Mouse (Mus musculus): ENCODE measurements at regions not wholly inside any gene's neighbourhood (a gene's known extent, or its start where the extent isn't known, plus 50 kb on each side); places are given as distances from the start of the nearest gene placed in this dataset.

DNA sequence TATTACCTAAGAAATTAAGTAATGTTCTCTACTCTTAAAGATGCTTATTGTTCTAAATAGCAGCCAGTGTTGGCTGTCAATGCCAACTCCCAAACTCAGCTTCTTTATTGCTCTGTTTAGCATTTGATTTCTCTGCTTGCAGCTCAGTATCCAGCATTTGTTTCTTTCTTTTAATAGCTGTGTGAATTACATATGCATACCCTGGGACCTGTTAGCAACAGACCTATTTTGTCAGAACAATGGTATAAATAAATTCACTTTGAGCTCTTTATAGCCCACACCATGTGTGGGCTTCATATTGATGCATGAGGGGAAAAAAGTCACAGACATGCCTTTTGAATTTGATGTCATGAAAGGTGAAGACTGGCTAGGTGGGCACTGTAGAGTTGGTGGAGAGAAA, 732.4 kb downstream of the Nsun3 start:
- no peak for DNase-seq

DNA sequence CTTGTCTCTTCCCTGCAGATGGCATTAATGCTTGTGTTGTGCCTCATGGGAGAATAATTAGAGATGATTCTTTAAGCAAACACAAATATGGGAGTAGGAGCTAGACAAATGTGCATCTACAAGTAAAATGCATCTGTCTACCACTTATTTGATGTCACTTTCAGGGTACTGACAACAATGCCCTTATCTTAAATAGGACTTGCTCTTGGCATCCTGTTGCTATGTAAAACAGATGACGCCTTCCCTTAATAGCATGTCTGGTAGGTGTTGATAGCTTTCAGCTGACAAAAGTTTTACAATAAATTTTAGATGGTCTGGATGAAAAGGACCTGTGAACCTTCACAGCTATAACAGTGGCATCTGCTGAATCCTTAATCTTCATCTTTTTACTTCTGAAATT, 748.6 kb downstream of the Nsun3 start:
- DNase-seq, result no peak

DNA sequence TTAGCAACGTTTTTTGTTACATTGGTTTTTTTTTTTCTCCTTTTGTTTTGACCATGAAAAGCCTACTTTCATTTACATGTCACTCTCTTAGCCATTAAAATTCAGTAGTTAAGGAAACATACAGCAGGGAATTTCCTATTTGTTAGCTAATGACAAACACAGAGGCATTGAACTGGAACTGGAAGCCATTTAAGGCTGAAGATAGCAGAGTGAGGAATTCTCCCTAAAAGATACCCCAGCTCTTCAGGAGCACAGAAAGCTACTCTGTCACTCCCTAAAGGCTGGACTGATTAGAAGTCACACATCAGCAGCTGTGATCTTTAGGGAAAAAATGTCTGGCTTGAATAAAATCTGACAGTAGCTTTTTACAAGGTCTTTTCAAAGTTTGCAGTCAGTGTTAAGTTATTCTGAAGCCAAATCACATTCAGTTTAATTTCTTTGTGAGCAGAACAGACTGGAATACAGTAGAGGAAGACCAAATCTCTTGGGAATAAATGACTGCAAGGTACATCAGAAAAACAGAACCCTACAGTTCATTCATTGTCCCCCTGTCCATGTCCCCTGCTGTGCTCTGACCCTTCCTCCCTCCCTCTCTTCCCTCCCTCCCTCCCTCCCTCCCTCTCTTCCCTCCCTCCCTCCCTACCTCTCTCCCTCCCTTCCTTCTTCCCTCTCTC, 796.1 kb downstream of the Nsun3 start:
- peak; percentile 1 for DNase-seq
